Mouse (Mus musculus) cerebellum, adult 9-11 months (tissue): ENCODE measurements at regions not wholly inside any gene's neighbourhood (a gene's known extent, or its start where the extent isn't known, plus 50 kb on each side); places are given as distances from the start of the nearest gene placed in this dataset.

Source experiments
- DNase-seq: peaks from one replicate; pipeline ENCODE4 v3.0.0; 2022

DNA sequence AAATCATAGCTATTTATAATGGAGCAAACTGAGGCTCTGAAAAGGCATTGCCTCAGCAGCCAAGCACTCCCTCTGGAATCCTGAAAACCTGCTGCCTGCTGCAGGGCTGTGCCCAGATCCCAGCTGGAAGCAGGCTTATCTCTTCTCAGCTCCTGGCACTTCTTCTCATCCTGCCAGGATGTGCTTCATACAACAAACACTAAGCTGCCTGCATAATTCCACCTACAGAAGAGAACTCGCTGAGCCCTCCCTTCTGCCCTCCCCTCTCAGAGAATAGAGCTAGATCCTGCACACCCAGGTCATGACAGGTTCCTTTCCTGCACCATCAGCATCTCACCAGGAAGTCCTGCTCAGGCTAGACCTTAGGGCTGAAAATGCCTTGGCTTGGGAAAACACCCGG is 187.4 kb upstream of the Bcl6 start:
- peak; percentile 92 for DNase-seq

DNA sequence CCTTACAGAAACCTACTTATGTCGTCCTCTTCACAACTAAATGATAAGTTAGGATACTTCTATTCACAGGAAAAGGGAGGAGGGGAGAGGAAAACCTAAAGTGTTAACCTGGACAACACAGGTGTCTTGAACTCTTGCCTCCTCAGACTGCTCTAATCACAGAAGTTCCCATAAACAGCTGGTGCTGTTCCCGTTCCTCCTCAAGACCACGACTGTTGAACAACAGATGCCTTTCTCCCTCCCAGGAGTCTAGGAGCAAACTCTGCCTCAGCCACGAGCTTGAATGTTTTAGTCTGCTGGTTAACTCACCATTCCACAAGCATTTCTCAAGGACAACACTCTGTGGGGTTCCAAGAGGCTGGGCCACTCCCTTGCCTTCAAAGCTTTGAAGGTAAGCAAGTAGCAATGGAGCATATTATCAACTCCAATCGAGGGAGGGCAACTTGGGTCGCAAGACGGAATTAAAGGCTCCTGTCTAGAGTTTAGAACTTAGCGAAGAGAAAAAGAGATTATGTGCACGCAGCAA is 186.6 kb upstream of the Bcl6 start:
- DNase-seq = no peak

DNA sequence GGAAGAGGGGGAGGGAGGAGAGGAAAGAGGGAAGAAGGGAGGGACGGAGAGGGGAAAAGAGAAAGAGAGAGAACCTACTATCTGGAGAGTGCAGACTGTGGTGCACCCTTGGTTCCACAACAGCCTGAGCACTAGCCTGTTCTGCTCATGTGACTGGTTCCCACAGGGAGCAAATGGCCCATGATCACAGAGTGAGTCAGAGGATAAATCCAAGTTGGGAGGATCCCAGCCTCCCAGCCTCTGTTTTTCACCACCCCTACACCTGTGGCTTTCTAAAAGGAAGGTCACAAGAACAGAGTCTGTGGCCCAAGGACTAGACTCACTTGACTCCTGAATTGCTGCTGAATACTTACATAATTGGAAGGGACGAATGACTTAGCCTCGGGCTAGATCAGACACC is 185.9 kb upstream of the Bcl6 start:
- no peak for DNase-seq

DNA sequence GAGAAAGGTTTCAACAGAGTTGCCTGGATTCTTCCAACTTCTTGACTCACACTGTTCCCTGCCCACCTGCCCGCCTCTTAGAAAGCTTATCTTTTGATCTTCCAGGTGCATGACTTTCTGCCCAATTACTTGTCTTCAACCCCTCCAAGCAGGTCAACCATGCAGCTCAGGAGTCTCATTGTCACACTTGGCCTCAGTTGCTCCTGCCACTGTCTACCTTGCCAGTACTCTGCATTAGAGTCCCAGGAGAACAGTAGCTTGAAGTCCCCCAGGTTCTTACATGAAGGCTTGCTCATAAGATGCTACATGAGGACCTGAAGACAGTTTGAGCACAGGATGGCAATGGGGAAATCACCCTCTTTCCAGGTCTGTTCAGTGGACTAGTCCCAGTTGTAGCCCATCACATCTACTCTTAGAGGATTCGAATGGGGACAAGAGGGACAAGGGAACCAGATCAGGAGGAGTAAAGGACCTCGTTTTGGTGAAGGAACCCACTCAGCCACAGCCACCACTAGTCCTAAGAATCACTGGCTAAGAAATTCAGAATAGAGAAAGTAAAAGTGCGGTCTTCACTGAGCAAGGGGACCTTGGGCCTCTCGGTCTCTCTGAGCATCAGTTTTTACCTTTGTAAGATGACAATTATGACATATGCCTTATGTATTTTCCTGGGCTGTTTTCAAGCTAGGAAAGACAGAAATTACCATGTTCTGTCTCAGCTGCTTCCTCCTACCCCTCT is 185.3 kb upstream of the Bcl6 start:
- DNase-seq = no peak

DNA sequence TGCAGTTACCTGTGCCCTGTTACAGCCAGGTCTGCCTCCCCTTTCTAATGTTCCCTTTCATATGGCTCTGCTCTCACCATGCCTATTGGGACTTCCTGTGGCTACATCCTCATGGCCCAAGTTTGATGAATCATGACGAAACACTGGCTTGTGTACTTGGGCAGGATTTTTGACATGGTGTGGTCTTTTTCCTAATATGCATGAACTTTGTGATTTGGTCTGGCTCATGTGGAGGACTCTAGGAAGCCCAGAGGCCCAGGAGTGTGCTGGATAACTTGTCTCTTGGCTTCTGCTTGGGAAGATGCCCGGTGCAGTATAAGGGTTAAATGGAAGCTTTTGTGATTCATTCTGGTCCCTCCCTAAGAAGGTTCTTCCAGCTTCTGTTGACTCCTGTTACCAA is 184.0 kb upstream of the Bcl6 start:
- no peak for DNase-seq

DNA sequence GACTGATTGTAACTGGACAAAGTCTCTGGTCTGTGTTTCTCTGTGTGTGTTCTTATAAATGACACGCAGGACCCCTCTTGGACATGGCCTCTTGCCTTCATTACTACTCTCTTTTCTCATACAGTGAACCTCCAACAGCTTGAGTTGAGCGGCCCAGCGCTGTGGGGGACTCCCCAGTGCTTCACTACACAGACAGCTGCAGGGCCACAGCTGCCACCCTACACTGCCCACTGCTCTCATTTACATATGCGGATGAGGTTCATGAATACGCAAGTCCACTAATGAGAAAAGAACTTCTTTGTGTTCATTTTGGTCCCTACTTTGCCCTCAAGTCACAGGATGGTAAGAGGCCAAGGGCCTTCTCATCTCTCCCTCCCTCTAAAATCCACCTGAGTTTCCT is 183.4 kb upstream of the Bcl6 start:
- DNase-seq = no peak

DNA sequence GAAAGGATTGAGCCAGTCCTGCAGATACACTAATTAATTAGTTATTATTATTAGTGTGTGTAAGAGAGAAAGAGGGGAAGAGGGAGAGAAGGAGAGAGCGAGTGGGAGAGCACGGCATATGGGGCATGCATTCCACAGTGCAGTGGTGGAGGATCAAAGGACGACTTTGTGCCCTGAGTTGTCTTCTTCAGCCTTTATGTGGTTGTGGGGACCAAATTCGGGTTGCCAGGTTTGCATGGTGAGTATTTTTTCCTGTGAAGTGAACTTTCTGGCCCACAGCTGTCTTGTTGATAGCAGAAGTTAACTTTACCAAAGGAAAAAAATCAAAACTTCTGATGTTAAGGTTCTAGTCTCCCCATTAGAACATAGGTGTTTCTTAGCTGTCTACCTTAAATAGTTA is 182.5 kb upstream of the Bcl6 start:
- no peak for DNase-seq

DNA sequence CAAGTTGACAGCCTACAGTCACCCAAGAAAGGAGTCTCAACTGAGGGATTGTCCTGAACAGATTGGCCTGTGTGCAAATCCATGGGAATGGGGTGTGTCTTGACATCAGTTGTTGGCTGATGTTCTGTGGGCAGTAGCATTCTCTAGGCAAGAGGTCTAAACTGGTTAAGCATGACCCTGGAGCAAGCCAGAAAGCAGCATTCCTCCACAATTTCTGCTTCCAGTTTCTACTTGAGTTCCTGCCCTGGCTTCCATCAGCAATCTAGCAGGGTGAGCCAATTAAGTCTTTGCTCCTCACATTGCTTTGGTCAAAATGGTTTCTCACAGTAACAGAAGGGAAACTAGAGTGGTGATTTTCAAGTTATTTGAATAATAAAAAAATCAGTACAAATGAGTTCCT is 177.8 kb upstream of the Bcl6 start:
- no peak for DNase-seq

DNA sequence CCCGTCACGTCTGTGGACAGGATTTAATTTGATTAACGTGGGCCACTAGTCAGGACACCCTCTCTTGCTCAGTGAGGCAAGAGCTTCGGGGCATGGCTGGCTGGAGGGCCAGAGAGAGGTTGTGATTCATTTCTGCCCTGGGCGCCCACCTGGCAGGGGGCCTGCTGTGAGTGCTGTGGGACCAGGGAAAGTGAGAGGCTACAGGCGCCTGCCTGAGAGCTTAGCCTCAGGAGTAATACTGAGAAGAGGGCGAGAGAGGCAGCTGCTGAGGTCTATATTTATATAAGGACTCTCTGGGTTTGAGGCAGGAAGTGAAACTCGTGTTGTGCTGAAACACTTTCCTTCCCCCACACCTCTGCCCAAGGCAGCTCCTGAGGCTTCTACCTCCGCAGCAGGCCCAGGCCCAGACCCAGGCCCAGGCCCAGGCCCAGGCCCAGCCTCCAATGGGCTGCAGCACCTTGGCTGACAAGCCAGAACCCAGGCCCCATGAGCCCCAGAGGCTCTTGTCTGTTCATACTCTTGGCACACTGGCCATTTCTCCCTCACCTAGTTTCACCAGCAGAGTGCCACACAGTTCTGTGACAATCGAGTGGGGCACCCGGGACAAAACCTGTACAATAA is 176.9 kb upstream of the Bcl6 start:
- DNase-seq = no peak

DNA sequence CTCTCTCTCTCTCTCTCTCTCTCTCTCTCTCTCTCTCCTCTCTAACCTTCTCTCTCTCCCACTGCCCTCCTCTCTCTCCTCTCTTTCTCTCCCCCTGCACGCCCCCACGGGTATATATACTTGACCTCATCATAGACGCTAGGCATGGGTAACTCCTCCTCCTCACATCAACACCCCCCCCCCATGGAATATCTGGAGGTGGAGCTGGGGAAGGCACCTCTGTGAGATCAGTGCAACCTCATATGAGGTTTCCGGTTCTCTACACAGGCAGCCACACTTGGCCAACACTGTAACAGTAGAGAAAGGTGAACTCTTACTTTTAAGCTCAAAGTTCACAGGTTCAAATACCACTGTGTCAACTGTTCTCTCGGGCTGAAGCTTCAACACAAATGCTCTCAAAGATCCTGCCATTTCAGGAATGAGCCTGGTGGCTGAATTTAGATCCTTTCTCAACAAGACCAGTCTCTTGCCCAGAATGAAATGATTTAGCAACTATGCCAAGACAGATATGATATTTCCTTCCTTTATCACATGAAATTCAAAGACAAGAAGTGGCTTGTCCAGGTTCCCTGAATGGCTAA is 172.1 kb upstream of the Bcl6 start:
- no peak for DNase-seq

DNA sequence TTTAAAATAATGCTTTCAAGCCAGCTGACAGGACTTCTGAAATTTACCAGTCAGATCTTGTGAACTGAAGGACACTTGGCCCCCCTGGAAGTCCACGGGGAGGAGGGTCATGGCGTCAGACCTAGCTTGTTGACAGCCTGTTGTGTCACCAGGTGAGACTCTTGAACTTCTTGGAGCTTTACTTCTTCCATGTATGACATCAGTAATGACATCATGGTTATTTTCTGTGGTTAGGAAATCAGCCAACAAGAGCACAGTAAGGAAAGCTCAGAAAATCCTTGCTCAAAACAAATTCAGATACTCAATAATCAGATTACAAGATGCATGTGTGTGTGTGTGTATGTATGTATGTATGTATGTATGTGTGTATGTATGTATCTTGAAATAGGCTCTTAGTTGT is 170.7 kb upstream of the Bcl6 start:
- DNase-seq = no peak

DNA sequence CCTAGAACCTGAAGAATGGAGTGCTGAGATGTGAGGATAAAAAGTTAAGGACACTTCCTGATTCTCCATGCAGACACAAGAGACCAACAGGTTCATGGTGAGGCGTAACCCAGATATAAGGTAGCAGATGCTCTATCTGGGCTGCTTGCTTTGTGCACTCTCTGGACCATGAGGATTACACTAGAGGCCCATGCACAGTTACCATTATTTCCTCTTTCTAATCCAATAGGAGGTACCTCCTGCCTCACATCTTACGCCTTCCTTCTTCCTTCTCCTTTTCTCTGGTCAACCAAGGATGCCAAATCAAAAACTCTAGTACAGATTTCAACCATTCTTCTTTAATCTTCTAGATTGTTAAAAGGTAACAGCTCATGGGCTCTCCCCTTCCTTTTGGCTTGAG is 169.1 kb upstream of the Bcl6 start:
- no peak for DNase-seq

DNA sequence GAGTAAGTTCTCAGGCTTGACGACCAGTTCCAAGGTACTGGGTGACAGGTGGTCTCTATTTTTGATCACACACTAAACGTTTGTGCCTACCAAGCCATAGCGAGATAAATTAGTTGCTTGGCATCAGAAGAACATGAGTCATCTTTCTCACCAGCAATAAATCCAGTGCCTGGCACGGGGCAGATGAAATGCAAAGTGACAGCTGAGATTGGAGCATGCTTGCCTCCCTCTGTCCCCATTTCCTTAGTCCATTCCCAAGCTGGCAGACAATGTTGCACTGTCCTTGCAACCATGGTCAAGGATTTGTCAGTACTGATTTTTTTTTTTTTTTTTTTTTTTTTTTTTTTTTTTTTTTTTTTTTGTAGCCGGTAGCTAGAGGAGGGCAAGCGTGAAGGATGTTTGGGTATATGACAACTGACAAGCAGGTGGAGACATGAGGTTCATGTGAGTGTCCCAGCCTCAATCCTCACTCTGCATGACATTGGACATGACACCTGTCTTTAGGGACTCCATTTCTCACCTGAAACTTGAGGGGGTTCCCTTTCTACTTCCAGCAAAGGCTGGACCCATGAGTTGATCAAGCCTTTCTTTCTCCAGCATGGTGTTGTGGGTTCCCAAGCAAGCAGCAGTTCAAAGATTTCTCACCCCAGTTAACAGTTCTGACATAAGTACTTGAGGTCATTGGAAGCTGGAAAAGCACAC is 168.2 kb upstream of the Bcl6 start:
- peak; percentile 97 for DNase-seq

DNA sequence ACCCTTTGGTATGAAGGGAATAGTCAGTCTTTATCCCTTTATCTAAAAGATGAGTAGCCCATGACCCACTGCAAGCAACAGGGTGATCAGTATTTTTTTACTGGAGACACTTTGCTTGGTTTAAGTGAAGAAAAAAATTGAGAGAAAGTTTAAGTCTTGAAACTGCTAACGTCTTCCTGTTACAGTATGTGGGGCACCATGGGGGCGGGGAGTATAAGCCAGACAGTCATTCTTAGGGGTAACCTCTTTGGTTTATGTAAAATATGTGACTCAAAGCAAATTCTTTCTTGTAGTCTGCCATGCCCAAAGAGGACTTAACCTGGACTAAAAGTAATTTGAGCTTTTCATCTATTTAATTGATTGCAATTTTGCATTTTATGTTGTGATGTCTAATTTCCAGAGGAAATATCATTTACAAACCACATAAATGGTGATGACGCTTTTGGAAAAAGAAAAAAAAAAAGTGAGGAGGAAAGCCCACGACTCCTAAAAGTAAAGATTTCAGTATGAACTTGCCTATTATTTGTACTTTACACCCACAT is 166.2 kb upstream of the Bcl6 start:
- no peak for DNase-seq

DNA sequence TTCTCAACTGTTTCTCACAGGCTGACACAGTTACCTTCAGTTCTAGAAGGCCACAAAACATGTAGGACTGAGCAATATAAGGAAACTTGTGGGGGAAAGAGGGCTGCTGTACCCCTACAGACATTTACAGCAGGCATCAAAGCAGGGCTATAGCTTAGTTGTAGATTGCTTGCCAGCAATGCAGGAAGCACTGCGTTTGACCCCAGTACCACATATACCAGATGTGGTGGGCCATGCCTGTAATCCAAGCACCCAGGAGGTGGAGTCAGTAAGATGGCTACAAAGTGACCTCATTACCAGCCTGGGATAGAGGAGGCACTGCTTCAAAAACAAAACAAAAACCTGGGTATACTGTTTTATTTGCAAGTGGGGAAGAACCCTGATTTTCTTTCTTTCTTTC is 165.3 kb upstream of the Bcl6 start:
- no peak for DNase-seq

DNA sequence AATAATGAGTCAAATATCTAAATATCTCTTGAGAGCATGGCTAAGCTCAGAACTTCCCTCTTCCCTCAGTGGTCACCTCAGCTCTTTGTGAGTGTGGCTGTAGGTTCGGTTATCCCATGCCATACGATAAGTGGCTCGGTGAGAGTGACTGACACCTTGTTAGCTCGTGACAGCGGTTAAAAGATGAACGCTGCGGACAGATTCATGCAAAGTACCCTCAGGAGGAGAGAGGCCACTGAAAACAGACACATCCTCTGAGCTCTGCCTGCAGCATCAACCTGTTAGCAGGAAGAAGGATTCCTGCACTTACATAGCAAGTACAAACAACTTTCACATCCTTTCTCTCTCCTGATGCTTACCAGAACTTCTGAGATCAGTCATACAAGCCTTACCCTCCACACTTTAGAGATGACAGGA is 163.2 kb upstream of the Bcl6 start:
- no peak for DNase-seq

DNA sequence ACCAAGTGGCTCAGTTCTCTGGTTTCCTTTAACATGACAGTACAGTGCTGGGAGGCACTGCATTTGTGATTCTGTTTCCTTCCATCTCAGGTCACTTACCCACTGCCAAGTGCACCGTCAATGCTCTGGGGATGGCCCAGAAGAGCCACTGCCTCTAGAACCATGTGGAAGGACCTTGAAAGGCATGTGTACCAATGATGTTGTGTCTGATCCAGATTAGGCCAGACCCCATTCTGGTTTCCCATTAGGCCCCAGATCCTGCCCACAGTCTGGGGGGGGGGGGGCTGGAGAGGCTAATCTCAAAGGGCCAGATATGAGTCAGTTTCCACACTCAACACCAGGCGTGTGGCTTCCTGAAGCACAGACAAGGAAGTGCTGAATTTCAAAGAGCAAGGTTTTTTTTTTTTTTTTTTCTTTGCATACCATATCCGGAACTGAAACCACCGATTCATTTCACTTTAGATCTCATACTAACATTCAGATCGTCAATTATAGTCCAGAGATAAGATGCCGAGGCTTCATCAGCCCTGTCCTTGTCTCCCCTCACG is 162.6 kb upstream of the Bcl6 start:
- DNase-seq = no peak

DNA sequence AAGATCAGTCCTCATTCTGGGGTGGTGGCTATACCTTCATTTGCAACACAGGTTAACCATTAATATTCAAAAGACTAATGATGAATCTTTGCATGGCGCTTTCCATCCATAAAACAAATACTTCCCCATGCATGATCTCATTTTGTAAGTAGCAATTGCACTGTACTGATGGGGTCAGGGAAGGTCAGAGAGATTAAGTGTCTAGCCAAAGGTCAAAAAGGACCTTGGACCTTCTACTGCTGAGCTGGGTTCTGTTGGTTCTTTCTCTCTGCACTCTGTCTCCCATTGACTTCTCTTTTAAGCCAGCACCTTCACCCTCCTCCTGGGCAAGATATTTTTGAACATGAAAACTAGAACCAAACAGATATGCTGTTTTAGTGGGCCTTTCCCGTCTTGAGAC is 161.9 kb upstream of the Bcl6 start:
- DNase-seq = no peak

DNA sequence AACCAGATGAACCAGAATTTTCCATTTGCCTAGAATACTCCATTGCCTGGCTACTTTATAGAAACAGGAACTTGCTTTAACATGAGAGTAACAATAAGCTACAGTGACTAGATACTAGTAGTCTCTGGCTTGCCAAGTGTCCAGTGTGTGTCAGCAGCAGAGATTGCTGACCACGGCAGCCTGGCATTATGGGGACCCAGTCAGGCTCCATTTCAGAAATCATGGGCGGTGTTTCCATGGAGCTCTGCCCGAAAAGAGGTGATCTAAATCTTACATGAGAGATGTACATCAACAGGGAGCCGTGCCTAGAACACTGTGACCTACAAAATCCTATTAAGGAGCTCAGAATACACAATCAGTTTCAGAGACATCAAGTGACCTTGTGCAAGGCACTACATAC is 160.8 kb upstream of the Bcl6 start:
- peak; percentile 87 for DNase-seq

DNA sequence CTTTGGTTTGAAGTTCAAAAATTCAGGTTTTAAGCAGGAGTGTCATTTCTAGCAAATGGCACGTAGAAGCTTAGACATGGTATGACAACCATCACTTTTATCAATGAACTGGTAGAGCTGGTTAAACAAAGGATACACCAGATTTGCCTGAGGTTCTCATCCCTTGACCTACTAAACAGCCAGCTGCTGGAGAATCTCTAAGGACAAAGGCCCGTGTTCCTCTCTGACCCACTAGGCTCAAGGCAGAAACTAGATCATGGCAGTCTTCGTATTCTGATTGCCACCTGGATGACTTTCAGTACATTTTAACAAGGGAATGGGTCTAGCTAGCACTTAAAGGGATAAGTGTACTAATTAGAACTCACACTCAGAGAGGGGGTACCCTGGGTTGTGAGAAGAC is 155.2 kb upstream of the Bcl6 start:
- no peak for DNase-seq

DNA sequence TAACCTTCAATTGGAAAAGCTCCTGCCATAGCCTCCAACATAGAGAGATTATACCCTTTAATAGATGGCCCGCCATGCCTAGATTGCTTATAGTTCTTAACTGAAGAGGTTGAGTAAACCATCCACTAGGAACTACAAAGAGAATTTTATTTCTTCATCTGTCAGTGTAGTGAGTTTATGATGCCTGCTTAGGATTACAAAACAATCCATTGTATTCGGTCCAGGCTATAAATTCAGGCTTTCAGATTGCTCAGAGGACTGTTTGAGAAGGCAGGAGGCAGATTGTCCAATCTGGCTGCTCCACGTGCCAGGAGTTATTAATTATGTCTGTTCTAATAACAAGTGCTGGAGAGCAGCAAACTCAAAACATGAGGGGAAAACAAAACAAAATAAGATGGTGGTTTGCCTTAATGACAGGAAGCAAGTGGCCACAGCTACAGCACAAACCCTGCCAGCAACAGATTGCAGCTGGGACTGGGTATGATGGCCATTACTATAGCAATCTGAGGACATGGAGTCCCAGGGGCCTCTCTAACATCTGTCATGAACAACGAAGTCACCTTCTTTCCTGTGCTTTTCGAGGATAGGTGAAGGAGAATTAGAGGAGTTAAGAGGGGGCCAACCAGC is 154.4 kb upstream of the Bcl6 start:
- no peak for DNase-seq

DNA sequence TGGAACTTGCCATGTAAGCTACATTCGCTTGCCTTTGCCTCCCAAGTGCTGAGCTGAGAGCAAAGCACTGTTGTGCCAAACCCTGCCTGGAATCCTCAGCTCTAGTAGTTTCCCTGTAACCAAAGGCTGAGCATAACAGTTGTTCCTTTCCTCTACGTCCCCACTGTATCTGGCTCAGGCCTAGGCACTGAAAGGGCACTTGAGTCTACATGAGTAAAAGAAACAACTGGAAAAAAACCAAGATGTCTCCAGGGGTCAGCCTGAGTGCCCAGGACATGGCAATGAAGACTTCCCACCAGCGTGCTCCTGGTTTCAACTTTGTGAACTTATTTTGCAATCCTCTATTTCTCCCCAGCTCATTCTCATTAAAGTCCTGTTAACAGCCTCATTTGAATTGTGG is 150.5 kb upstream of the Bcl6 start:
- DNase-seq = no peak
